Mouse (Mus musculus) heart, postnatal 36 days (tissue): ENCODE data around the gene Marf1. TPM values are rescaled to one million over a fixed set of nuclear protein-coding genes. Genes with fewer than 3 reads are reported as not detected.

ENCODE experiments used
- DNase-seq, 2 experiments: peaks; one replicate each; pipeline ENCODE4 v3.0.0; 2021 to 2022
- intact Hi-C: fragments of 180-260 bp; cut with DNase I; formaldehyde crosslinking; loops from one replicate; pipeline ENCODE4 v1.15.1; 2025
- total RNA-seq, 2 experiments: library from RNA; stranded (reverse); gene quantifications; 2 replicates each; pipeline ENCODE4 v1.2.3; 2021

Marf1 gene
- total RNA-seq, 2 experiments from 2014 or later, result 32.4 to 33.0 TPM

GRCm38 (mm10) chr16:14143298-14143697 lies 19.9 kb downstream of the Marf1 start:
- intact Hi-C loops, result no loop called here
- DNase-seq, result no peak

DNA sequence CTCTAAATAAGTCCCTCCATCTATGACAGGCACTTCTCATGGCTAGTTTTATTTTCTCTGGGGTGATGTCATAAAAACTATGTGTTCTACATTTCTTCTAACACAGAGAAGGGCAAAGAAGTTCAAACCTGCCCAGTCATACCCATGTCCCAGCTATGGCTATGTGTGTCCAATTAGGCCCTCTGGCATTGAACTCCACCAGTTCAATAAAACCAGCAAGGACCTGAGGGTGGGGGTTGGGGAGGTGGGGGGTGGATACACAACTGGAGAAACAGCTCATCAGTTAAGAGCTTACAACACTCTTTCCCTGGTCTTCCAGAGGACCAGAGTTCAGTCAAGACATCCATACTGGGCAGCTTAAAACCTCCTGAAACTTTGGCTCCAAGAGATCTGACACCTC lies 24.0 kb downstream of the Marf1 start:
- intact Hi-C loops, result no loop called here
- DNase-seq, result no peak

- no peak for DNase-seq
- intact Hi-C loops, result no loop called here
Measured at GRCm38 (mm10) chr16:14137976-14138561, 25.1 kb downstream of the Marf1 start.

DNA sequence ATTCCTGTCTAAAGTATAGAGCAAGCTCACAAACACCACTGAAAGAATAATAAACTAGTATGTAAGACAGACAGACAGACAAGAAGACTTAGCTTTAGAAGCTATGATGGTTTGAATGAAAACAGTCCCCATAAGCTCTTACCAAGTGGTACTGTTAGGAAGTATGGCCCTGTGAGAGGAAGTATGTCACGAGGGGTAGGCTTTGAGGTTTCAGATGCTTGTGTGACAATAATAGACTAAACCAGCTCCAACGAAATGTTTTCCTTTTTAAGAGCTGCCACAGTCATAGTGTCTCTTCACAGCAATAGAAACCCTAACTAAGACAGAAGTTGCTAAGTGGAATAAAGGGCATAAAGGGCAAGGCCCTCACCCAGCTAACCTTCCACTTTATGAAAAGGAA lies 28.1 kb downstream of the Marf1 start:
- intact Hi-C loops, result no loop called here
- DNase-seq, result no peak

GRCm38 (mm10) chr16:14131838-14132237 lies 31.3 kb downstream of the Marf1 start:
- intact Hi-C loops, result no loop called here
- DNase-seq, result no peak

GRCm38 (mm10) chr16:14131376-14131775 lies 31.8 kb downstream of the Marf1 start:
- intact Hi-C loops, result no loop called here

GRCm38 (mm10) chr16:14130796-14131195 lies 32.4 kb downstream of the Marf1 start:
- intact Hi-C loops, result no loop called here
- no peak for DNase-seq

More at GRCm38 (mm10) chr16:14131376-14131775, 31.8 kb downstream of the Marf1 start:
- no peak for DNase-seq

DNA sequence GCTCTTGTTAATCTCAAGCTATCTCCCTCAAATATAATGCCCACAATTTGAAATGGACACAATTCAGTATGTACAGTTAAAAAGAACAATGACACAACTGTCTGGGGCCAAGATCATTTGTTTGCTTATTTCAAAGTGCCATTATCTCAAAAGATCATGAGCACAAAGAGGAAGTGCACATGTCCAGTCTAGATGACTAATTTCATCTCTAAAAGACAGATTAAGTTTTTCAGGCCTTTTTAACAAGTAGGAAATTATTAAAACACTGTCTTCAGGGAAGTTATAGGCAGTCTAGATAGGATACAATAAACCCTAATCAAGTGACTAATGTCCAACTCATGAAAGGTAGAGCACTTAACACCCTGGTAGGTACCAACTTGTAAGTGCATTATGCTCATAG lies 34.2 kb downstream of the Marf1 start:
- intact Hi-C loops, result loop anchor here (10.0 kb wide), 1 partner anchor 224 kb away; the partner anchor contains the start of genes Mpv17l and Pdxdc1

GRCm38 (mm10) chr16:14125253-14125652 lies 37.9 kb downstream of the Marf1 start:
- DNase-seq, result no peak
- intact Hi-C loops, result loop anchor here (10.0 kb wide), 1 partner anchor 220 kb away; the partner anchor contains the start of genes Mpv17l and Pdxdc1

More for the DNA sequence above, 34.2 kb downstream of the Marf1 start:
- DNase-seq, result no peak

DNA sequence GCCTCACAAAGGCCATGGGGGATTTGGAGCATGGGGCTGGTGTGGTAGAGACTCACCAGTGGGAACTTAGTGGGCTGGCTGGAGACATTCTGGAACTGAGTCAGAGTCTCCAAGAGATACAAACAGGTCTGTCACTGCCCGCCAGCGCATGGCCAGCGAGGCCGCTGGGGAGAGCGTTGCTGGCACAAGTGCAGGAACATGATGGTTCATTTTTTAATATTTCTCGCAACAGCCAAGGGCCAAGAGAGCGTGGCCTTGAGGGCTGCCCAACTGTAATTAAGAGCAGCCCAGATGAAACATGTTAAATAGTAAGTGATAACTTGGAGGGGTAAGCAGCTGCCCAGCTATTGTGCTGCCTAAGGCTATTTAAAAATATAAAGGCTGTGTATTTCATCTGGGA lies 38.4 kb downstream of the Marf1 start:
- intact Hi-C loops, result loop anchor here (10.0 kb wide), 1 partner anchor 220 kb away; the partner anchor contains the start of genes Mpv17l and Pdxdc1

GRCm38 (mm10) chr16:14123901-14124300 lies 39.2 kb downstream of the Marf1 start:
- intact Hi-C loops, result loop anchor here (10.0 kb wide), 1 partner anchor 219 kb away; the partner anchor contains the start of genes Mpv17l and Pdxdc1
- DNase-seq, result no peak

More for the DNA sequence above, 38.4 kb downstream of the Marf1 start:
- no peak for DNase-seq

GRCm38 (mm10) chr16:14122586-14122985 lies 40.6 kb downstream of the Marf1 start:
- DNase-seq, result no peak
- intact Hi-C loops, result loop anchor here (10.0 kb wide), 1 partner anchor 218 kb away; the partner anchor contains the start of genes Mpv17l and Pdxdc1

DNA sequence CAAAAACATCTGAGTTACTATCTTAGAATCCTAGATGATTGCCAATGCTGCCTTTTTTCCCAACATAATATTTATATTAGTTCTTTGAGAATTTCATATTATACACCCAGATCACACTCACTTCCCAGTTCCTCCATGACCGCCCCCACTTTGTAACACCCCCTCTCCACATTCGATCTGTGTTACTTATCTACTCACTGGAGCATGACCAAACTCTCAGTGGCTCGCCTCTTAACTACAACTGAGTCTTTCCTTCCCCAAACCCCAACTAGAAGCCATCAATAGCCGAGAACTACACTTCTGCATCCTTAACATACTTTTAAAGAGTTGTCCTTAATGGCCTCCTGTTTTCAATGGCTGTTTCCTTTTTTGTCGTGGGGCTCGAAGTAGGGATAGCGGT lies 41.6 kb downstream of the Marf1 start:
- intact Hi-C loops, result loop anchor here (10.0 kb wide), 1 partner anchor 217 kb away; the partner anchor contains the start of genes Mpv17l and Pdxdc1
- DNase-seq, result no peak

GRCm38 (mm10) chr16:14120941-14121340 lies 42.2 kb downstream of the Marf1 start:
- no peak for DNase-seq
- intact Hi-C loops, result loop anchor here (10.0 kb wide), 1 partner anchor 216 kb away; the partner anchor contains the start of genes Mpv17l and Pdxdc1

- no peak for DNase-seq
- intact Hi-C loops, result no loop called here
Measured at GRCm38 (mm10) chr16:14117299-14117698, 45.9 kb downstream of the Marf1 start.

DNA sequence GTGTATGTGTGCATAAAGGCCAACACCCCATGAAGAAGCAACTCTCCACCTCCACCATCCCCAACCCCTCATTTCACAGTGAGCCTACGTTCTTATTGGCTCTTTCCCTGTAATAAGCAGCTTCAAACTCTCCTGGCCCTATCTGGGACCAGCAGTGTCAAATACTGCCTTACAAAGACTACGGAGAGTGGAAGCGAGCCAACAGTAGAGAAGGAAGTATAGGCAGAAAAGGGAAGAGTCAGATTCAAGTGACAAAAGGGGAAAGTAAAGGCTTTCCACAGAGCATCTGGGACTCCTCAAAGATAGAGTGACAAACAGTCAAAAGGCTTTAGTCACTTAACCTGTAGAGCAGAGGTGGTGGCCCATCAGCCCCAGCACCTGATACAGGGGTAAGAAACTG lies 50.4 kb downstream of the Marf1 start:
- DNase-seq, result no peak
- intact Hi-C loops, result no loop called here

- DNase-seq, result no peak
- intact Hi-C loops, result no loop called here
Measured at GRCm38 (mm10) chr16:14112133-14112532, 51.0 kb downstream of the Marf1 start.

DNA sequence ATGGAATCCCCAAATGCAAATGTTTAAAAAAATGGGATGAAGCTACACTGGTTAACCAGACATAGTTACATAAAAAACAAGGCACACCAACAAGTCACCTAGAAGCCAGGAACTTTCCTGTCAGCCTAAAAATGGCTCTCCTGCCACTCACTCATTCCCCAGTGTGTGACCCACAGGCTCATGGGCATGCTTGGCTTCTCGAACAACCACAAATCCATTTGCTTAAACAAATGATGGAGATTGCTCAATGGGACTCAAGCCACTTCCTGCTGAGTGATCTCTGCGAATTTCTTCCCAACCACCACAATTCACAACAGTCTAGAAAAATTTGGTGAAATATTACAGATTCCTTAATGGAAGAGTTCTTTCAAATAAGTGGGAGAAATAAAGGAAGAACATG lies 52.2 kb downstream of the Marf1 start:
- no peak for DNase-seq
- intact Hi-C loops, result no loop called here

- no peak for DNase-seq
- intact Hi-C loops, result no loop called here
Measured at GRCm38 (mm10) chr16:14109651-14110230, 53.4 kb downstream of the Marf1 start.

DNA sequence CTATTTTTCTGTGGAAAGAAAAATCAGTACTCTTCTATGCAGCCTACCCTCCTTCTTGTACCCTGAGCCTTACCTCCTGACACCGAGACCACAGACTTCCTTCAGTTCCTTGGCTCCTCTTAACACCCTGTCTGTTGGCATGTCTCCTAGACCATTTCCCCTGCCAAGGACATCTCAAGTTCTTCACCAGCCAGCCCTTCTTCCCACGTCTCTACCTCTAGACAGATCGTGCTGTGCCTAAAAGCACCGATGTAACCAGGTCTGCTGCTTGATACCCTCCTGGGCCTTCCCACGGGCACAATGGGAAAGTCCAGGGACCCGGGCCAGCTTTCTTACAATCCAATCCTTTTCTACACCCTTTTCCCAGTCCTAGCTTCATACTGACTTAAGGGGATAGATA lies 57.3 kb downstream of the Marf1 start:
- no peak for DNase-seq
- intact Hi-C loops, result no loop called here

- DNase-seq, result no peak
- intact Hi-C loops, result no loop called here
Measured at GRCm38 (mm10) chr16:14091771-14092170, 71.4 kb downstream of the Marf1 start.

GRCm38 (mm10) chr16:14089296-14089695 lies 73.9 kb downstream of the Marf1 start:
- DNase-seq, result no peak
- intact Hi-C loops, result no loop called here
